Mouse (Mus musculus): Measurements from ENCODE around the gene F13a1.

GRCm38 (mm10) chr13:36885973-36886372 is 164.1 kb downstream of the F13a1 start:
- no peak for TF ChIP-seq POLR2A (IDR thresholded peaks at IDR 0.05; ENCODE audit: control insufficient read depth in 1 of 2, insufficient read depth in 1 of 2, low read depth in 1 of 2, low read length in 2 of 2, poor library complexity in 1 of 2)
- no peak for TF ChIP-seq CTCF (IDR thresholded peaks at IDR 0.05 in 2 of 3, conservative IDR thresholded peaks at IDR 0.05 in 1 of 3; ENCODE audit: control insufficient read depth in 1 of 3, insufficient read depth in 1 of 3, low read depth in 2 of 3, low read length in 3 of 3, poor library complexity in 1 of 3, severe bottlenecking in 1 of 3)
- TF ChIP-seq SIN3A (IDR thresholded peaks at IDR 0.05; ENCODE audit: low read length): no peak
- TF ChIP-seq EP300 (IDR thresholded peaks at IDR 0.05; ENCODE audit: low read depth in 1 of 2, low read length in 2 of 2): no peak
- no peak for TF ChIP-seq USF1 (IDR thresholded peaks at IDR 0.05; ENCODE audit: low read depth, low read length)
- TF ChIP-seq MEF2A (IDR thresholded peaks at IDR 0.05; ENCODE audit: extremely low read depth, insufficient replicate concordance, low read depth, low read length, poor library complexity, severe bottlenecking): no peak
